Mouse (Mus musculus) forebrain, embryonic 11.5 days (tissue): Measurements from ENCODE around the gene Krt42. TPM values are rescaled to one million over a fixed set of nuclear protein-coding genes. Genes with fewer than 3 reads are reported as not detected.
A peak's percentile ranks its signal among the peaks of the same experiment; 100 is the strongest.

Source experiments
- ATAC-seq: fragments of 200-750 bp; cut with Nextera tagmentation; replicated peaks from 2 replicates; pipeline ENCODE4 v1.8.0; 2017; ENCODE audit warnings: moderate TSS enrichment; ENCODE audit not compliant: low FRiP score
- DNase-seq: peaks from one replicate; pipeline ENCODE4 v3.0.0-alpha.2; 2017; ENCODE audit warnings: low spot score
- H3K27ac ChIP-seq: fragments of 300-500 bp; sonication (generic); 2 replicates; pipeline ENCODE4 v1.5.1; 2014; ENCODE audit warnings: low read depth, low read length
- H3K27me3 ChIP-seq: fragments of 300-500 bp; sonication (generic); 2 replicates; pipeline ENCODE4 v1.6.1; 2014; ENCODE audit warnings: mild to moderate bottlenecking, low read length, mixed read lengths; ENCODE audit not compliant: control insufficient read depth, insufficient read depth
- H3K36me3 ChIP-seq: fragments of 300-500 bp; sonication (generic); 2 replicates; pipeline ENCODE4 v1.6.1; 2014; ENCODE audit warnings: mild to moderate bottlenecking, low read length, moderate library complexity, mixed read lengths; ENCODE audit not compliant: control insufficient read depth, insufficient read depth
- H3K4me1 ChIP-seq: fragments of 300-500 bp; sonication (generic); replicated peaks from 2 replicates; pipeline ENCODE4 v1.6.1; 2014; ENCODE audit warnings: low read length, mixed read lengths; ENCODE audit not compliant: control insufficient read depth, insufficient read depth
- H3K4me2 ChIP-seq: fragments of 300-500 bp; sonication (generic); 2 replicates; pipeline ENCODE4 v1.6.1; 2014; ENCODE audit warnings: low read depth, mild to moderate bottlenecking, low read length, moderate library complexity, mixed read lengths; ENCODE audit not compliant: severe bottlenecking
- H3K4me3 ChIP-seq: fragments of 300-500 bp; sonication (generic); 2 replicates; pipeline ENCODE4 v1.5.1; 2014; ENCODE audit warnings: low read depth, low read length
- H3K9ac ChIP-seq: fragments of 300-500 bp; sonication (generic); 2 replicates; pipeline ENCODE4 v1.6.1; 2014; ENCODE audit warnings: low read length
- H3K9me3 ChIP-seq: fragments of 300-500 bp; sonication (generic); 2 replicates; pipeline ENCODE4 v1.6.1; 2016; ENCODE audit warnings: low read length, mixed read lengths; ENCODE audit not compliant: control insufficient read depth
- WGBS: fragments of 180-500 bp; shearing (Covaris S2); extraction: QIAGEN DNeasy Blood & Tissue Kit; methylation state at CpG from one replicate; pipeline ENCODE4 v1.1.7; 2014; 5-methylcytosine and 5-hydroxymethylcytosine counted together
- polyA plus RNA-seq: library from polyadenylated mRNA; unstranded; fragments of >200 nt; fragmentation: Nextera tagmentation; extraction: Ambion mirVana; gene quantifications from 2 replicates; pipeline ENCODE4 v1.2.1, GENCODE M21; 2014

The Krt42 gene
- polyA plus RNA-seq, 1 experiment from 2014 or later = not detected

- H3K27me3 ChIP-seq = no peaks in the 10 kb centered on the region
- no peak for DNase-seq
Measured at GRCm38 (mm10) chr11:100307900-100308299, 38.2 kb upstream of the Krt42 start.

DNA sequence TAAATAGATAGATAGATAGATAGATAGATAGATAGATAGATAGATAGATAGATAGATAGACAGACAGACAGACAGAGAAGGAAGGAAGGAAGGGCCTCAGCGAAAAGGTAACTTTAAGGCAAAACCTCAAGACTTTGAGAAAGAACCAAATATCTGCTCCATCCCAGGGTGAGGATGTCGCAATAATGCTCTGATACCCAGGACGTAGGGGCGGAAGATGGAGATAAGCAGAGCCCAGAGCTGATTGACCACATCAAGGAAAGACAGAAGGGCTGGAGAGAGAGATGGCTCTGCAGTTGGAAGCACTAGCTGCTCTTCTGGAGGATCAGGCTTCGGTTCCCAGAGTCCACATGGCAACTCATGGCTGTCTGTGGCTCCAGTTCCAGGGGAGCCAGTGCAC, 31.6 kb upstream of the Krt42 start:
- Histone ChIP-seq H3K4me1 (0 out of 2 replicates have a peak, but pooled peaks cover 3% of the 10 kb centered on the region), H3K9ac (no peak overlapping the region), H3K9me3 (no peaks in the 10 kb centered on the region), H3K27ac (no peak overlapping the region), H3K27me3 (no peaks in the 10 kb centered on the region), H3K4me3 (no peak overlapping the region), H3K36me3 (no peaks in the 10 kb centered on the region), H3K4me2 (no peak overlapping the region)
- no peak for DNase-seq
- 86% methylated on average over 5 of the region's 5 CpGs for WGBS
- ATAC-seq = no peak

More at GRCm38 (mm10) chr11:100307900-100308299, 38.2 kb upstream of the Krt42 start:
- H3K9ac ChIP-seq = no peak overlapping the region
- H3K36me3 ChIP-seq = no peaks in the 10 kb centered on the region
- 93% methylated on average over 5 of the region's 5 CpGs for WGBS
- no peak for ATAC-seq
- H3K4me2 ChIP-seq = no peak overlapping the region
- no peaks in the 10 kb centered on the region for H3K9me3 ChIP-seq
- no peak overlapping the region for H3K27ac ChIP-seq
- H3K4me3 ChIP-seq = no peak overlapping the region
- peaks cover 3% of the 10 kb centered on the region; the same call in 1 of the 2 replicates for H3K4me1 ChIP-seq

DNA sequence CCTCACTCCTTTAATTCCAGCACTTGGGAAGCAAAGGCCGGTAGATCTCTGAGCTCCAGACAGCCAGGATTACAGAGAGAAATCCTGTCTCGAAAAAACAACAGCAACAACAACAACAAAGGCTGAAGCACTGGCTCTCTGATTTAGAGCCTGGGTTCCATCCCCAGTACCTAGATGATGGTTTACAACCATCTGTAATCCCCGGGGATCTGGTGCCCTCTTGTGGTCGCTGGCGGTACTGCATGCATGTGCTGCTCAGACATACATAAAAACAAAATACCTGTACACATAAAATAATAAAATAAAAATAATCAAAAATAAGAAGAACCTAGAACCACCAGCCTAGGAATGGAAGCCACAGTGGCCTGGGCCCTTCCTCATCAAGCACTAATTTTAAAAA, 30.6 kb upstream of the Krt42 start:
- DNase-seq = peak; percentile 88
- no peak overlapping the region for H3K4me2 ChIP-seq
- 0 out of 2 replicates have a peak, but pooled peaks cover 3% of the 10 kb centered on the region for H3K4me1 ChIP-seq
- no peak overlapping the region for H3K27ac ChIP-seq
- no peak for ATAC-seq
- H3K27me3 ChIP-seq = no peaks in the 10 kb centered on the region
- 13% methylated on average over 5 of the region's 5 CpGs for WGBS
- H3K36me3 ChIP-seq = no peaks in the 10 kb centered on the region
- no peak overlapping the region for H3K4me3 ChIP-seq
- no peak overlapping the region for H3K9ac ChIP-seq
- H3K9me3 ChIP-seq = no peaks in the 10 kb centered on the region

- no peaks in the 10 kb centered on the region for H3K9me3 ChIP-seq
- no peaks in the 10 kb centered on the region for H3K27me3 ChIP-seq
- ATAC-seq (peak; percentile 50), DNase-seq (peak; percentile 93)
- H3K9ac ChIP-seq = no peak overlapping the region
- H3K4me3 ChIP-seq = no peak overlapping the region
- H3K36me3 ChIP-seq = no peaks in the 10 kb centered on the region
- H3K4me2 ChIP-seq = peak overlapping the region; percentile 32; the same call in 1 of the 2 replicates
- H3K4me1 ChIP-seq = 0 out of 2 replicates have a peak, but pooled peaks cover 3% of the 10 kb centered on the region
- WGBS = 20% methylated on average over 18 of the region's 18 CpGs
- no peak overlapping the region for H3K27ac ChIP-seq
Measured at GRCm38 (mm10) chr11:100298274-100299036, 28.8 kb upstream of the Krt42 start.

DNA sequence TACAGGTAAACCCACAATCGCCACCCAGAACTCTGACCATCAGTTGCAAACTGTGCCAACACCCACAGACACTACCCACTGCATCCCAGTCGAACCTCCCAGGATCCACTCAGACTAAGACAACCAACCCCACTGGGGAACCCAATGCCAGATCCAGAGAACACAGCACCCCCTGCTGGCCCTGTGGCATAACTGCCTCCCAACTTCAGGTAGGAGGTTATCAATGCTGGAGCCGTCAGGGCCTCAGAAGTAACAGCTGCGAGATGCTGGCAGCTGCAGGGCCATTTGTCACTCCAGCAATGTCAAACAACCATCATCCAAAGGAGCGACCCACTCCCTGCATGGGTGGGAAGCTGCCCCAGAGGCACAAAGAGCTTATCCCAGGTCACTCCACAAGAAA, 28.1 kb upstream of the Krt42 start:
- no peak for ATAC-seq
- peaks cover 3% of the 10 kb centered on the region; the same call in 1 of the 2 replicates for H3K4me1 ChIP-seq
- H3K27ac ChIP-seq = no peak overlapping the region
- H3K27me3 ChIP-seq = no peaks in the 10 kb centered on the region
- no peak for DNase-seq
- no peak overlapping the region for H3K4me2 ChIP-seq
- no peak overlapping the region for H3K4me3 ChIP-seq
- H3K9me3 ChIP-seq = no peaks in the 10 kb centered on the region
- no peak overlapping the region for H3K9ac ChIP-seq
- H3K36me3 ChIP-seq = no peaks in the 10 kb centered on the region
- WGBS = 49% methylated on average over 5 of the region's 5 CpGs

GRCm38 (mm10) chr11:100295308-100295707, 25.6 kb upstream of the Krt42 start:
- Histone ChIP-seq H3K4me1 (peaks cover 5% of the 10 kb centered on the region; the same call in 1 of the 2 replicates), H3K9ac (no peak overlapping the region), H3K27ac (no peak overlapping the region), H3K36me3 (no peaks in the 10 kb centered on the region), H3K9me3 (no peaks in the 10 kb centered on the region), H3K27me3 (no peaks in the 10 kb centered on the region), H3K4me2 (no peak overlapping the region), H3K4me3 (no peak overlapping the region)
- 5% methylated on average over 10 of the region's 10 CpGs for WGBS
- DNase-seq (peak; percentile 94), ATAC-seq (peak; percentile 42; the same call in 1 of the 2 replicates)

DNA sequence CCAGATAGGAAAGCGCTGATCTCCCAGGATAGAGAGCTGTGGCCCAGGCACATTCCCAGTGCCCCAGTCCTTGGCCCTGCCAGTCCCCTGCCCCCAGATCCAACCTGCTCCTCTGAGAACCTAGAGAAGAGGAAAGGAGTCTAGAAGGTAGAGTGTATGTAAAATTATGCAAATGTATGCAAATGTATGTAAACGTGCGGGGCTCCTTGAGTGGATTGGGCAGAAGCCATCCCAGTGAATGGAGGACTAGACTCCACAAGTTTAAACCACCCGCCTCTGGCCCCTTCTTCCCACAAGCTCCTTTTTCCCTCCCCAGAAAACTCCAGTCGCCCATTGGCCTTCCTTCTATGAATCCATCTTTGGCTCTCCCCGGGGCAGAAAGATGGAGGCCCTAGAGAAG, 23.2 kb upstream of the Krt42 start:
- Histone ChIP-seq H3K36me3 (no peaks in the 10 kb centered on the region), H3K9ac (no peak overlapping the region), H3K9me3 (no peaks in the 10 kb centered on the region), H3K4me1 (peaks cover 2% of the 10 kb centered on the region; the same call in 1 of the 2 replicates), H3K4me2 (no peak overlapping the region), H3K4me3 (no peak overlapping the region), H3K27me3 (no peaks in the 10 kb centered on the region), H3K27ac (no peak overlapping the region)
- DNase-seq = no peak
- ATAC-seq = peak; percentile 35; the same call in 1 of the 2 replicates
- 51% methylated on average over 6 of the region's 6 CpGs for WGBS

DNA sequence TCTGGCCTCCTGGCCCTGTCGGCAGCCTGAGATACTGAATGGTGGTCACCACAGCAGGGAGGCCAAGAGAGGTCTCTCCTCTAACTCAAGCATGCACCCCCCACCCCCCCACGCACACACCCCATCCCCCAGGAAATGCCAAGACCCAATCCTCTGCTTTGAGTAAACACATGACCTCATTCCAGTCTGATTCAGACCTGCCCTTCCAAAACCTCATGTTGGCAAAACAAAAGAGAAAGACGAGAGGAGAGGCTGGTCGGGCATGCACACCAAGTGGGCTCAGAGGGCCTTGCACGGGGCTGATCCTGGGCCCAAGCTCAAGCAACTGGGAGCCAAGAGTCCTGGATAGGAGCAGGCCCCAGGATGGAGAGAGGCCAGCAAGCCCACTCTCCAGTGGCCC, 20.6 kb upstream of the Krt42 start:
- Histone ChIP-seq H3K27me3 (no peaks in the 10 kb centered on the region), H3K27ac (0 out of 2 replicates have a peak overlapping the region, but pooled peaks have one; percentile 18), H3K9ac (no peak overlapping the region), H3K4me3 (no peak overlapping the region), H3K36me3 (no peaks in the 10 kb centered on the region), H3K9me3 (no peaks in the 10 kb centered on the region), H3K4me1 (peaks cover 5% of the 10 kb centered on the region; the same call in 1 of the 2 replicates), H3K4me2 (no peak overlapping the region)
- ATAC-seq (no peak), DNase-seq (no peak)
- 46% methylated on average over 5 of the region's 5 CpGs for WGBS
